Mouse (Mus musculus) forebrain, embryonic 15.5 days (tissue): ENCODE results near the gene Safb2. TPM values are rescaled to one million over a fixed set of nuclear protein-coding genes. Genes with fewer than 3 reads are reported as not detected.

ENCODE experiments used
- ATAC-seq: fragments of 200-750 bp; cut with Nextera tagmentation; replicated peaks from 2 replicates; pipeline ENCODE4 v1.8.0; 2017; ENCODE audit warnings: mild to moderate bottlenecking, moderate TSS enrichment, moderate library complexity
- H3K27ac ChIP-seq: fragments of 300-500 bp; sonication (generic); replicated peaks from 2 replicates; pipeline ENCODE4 v1.5.1; 2015; ENCODE audit warnings: mild to moderate bottlenecking, inconsistent platforms
- H3K27me3 ChIP-seq: fragments of 300-500 bp; sonication (generic); 2 replicates; pipeline ENCODE4 v1.6.1; 2015; ENCODE audit warnings: inconsistent platforms
- H3K36me3 ChIP-seq: fragments of 300-500 bp; sonication (generic); 2 replicates; pipeline ENCODE4 v1.6.1; 2015; ENCODE audit warnings: mild to moderate bottlenecking, inconsistent platforms
- H3K4me1 ChIP-seq: fragments of 300-500 bp; sonication (generic); 2 replicates; pipeline ENCODE4 v1.6.1; 2015; ENCODE audit warnings: inconsistent platforms
- H3K4me2 ChIP-seq: fragments of 300-500 bp; sonication (generic); replicated peaks from 2 replicates; pipeline ENCODE4 v1.6.1; 2015; ENCODE audit warnings: mild to moderate bottlenecking, inconsistent platforms
- H3K4me3 ChIP-seq: fragments of 300-500 bp; sonication (generic); 2 replicates; pipeline ENCODE4 v1.5.1; 2015; ENCODE audit warnings: mild to moderate bottlenecking, inconsistent platforms
- H3K9ac ChIP-seq: fragments of 300-500 bp; sonication (generic); replicated peaks from 2 replicates; pipeline ENCODE4 v1.6.1; 2015; ENCODE audit warnings: mild to moderate bottlenecking, inconsistent platforms
- H3K9me3 ChIP-seq: fragments of 300-500 bp; sonication (generic); 2 replicates; pipeline ENCODE4 v1.6.1; 2016; ENCODE audit warnings: inconsistent platforms
- WGBS: fragments of 180-500 bp; shearing (Covaris S2); methylation state at CpG from one replicate; pipeline ENCODE4 v1.1.7; 2015; ENCODE audit warnings: mixed read lengths; 5-methylcytosine and 5-hydroxymethylcytosine counted together
- polyA plus RNA-seq: library from polyadenylated mRNA; unstranded; fragments of >200 nt; fragmentation: Nextera tagmentation; extraction: Ambion mirVana; gene quantifications from 2 replicates; pipeline ENCODE4 v1.2.1, GENCODE M21; 2015

Gene Safb2
- polyA plus RNA-seq, 1 experiment from 2014 or later: 76.1 TPM

- no peak overlapping the region for H3K4me3 ChIP-seq
- H3K27me3 ChIP-seq: no peaks in the 10 kb centered on the region
- H3K36me3 ChIP-seq: no peaks in the 10 kb centered on the region
- H3K27ac ChIP-seq: peak overlapping the region; percentile 97
- peaks cover 53% of the 10 kb centered on the region for H3K4me1 ChIP-seq
- WGBS: 74% methylated on average over 12 of the region's 12 CpGs
- no peaks in the 10 kb centered on the region for H3K9me3 ChIP-seq
- H3K9ac ChIP-seq: no peak overlapping the region
- ATAC-seq: no peak
- H3K4me2 ChIP-seq: no peak overlapping the region
Measured at GRCm38 (mm10) chr17:56550784-56551475, 33.5 kb downstream of the Safb2 start.

GRCm38 (mm10) chr17:56548605-56549105, 35.7 kb downstream of the Safb2 start:
- WGBS: 16% methylated on average over 4 of the region's 4 CpGs

GRCm38 (mm10) chr17:56547846-56548604, 36.4 kb downstream of the Safb2 start:
- Histone ChIP-seq H3K4me3 (no peak overlapping the region), H3K9ac (no peak overlapping the region), H3K27me3 (no peaks in the 10 kb centered on the region), H3K4me1 (peaks cover 53% of the 10 kb centered on the region), H3K36me3 (no peaks in the 10 kb centered on the region), H3K27ac (peak overlapping the region; percentile 74; the same call in 1 of the 2 replicates), H3K4me2 (no peak overlapping the region), H3K9me3 (no peaks in the 10 kb centered on the region)
- ATAC-seq: no peak
- WGBS: 69% methylated on average over 9 of the region's 9 CpGs

More at GRCm38 (mm10) chr17:56548605-56549105, 35.7 kb downstream of the Safb2 start:
- H3K9ac ChIP-seq: no peak overlapping the region
- H3K4me1 ChIP-seq: peaks cover 53% of the 10 kb centered on the region
- no peaks in the 10 kb centered on the region for H3K36me3 ChIP-seq
- ATAC-seq: no peak
- H3K27ac ChIP-seq: peak overlapping the region; percentile 64; the same call in 1 of the 2 replicates
- no peak overlapping the region for H3K4me2 ChIP-seq
- no peaks in the 10 kb centered on the region for H3K27me3 ChIP-seq
- no peak overlapping the region for H3K4me3 ChIP-seq
- no peaks in the 10 kb centered on the region for H3K9me3 ChIP-seq

GRCm38 (mm10) chr17:56547116-56547845, 37.1 kb downstream of the Safb2 start:
- no peaks in the 10 kb centered on the region for H3K27me3 ChIP-seq
- no peak overlapping the region for H3K4me3 ChIP-seq
- ATAC-seq: no peak
- H3K27ac ChIP-seq: peak overlapping the region; percentile 74
- 47% methylated on average over 17 of the region's 17 CpGs for WGBS
- H3K9me3 ChIP-seq: no peaks in the 10 kb centered on the region
- no peak overlapping the region for H3K4me2 ChIP-seq
- H3K36me3 ChIP-seq: no peaks in the 10 kb centered on the region
- H3K4me1 ChIP-seq: peaks cover 49% of the 10 kb centered on the region
- 0 out of 2 replicates have a peak overlapping the region, but pooled peaks have one; percentile 13 for H3K9ac ChIP-seq

GRCm38 (mm10) chr17:56546576-56546975, 37.8 kb downstream of the Safb2 start:
- Histone ChIP-seq H3K4me2 (no peak overlapping the region), H3K9ac (no peak overlapping the region), H3K27me3 (no peaks in the 10 kb centered on the region), H3K4me3 (no peak overlapping the region), H3K36me3 (no peaks in the 10 kb centered on the region), H3K27ac (peak overlapping the region; percentile 74), H3K4me1 (peaks cover 42% of the 10 kb centered on the region), H3K9me3 (no peaks in the 10 kb centered on the region)
- no peak for ATAC-seq
- 78% methylated on average over 5 of the region's 5 CpGs for WGBS

- Histone ChIP-seq H3K9me3 (no peaks in the 10 kb centered on the region), H3K4me2 (no peak overlapping the region), H3K4me3 (no peak overlapping the region), H3K27me3 (no peaks in the 10 kb centered on the region), H3K9ac (no peak overlapping the region), H3K27ac (0 out of 2 replicates have a peak overlapping the region, but pooled peaks have one; percentile 74), H3K36me3 (no peaks in the 10 kb centered on the region), H3K4me1 (peaks cover 36% of the 10 kb centered on the region)
- no peak for ATAC-seq
- WGBS: 88% methylated on average over 1 of the region's 1 CpGs
Measured at GRCm38 (mm10) chr17:56545945-56546344, 38.4 kb downstream of the Safb2 start.

GRCm38 (mm10) chr17:56544699-56545387, 39.5 kb downstream of the Safb2 start:
- H3K36me3 ChIP-seq: no peaks in the 10 kb centered on the region
- H3K27me3 ChIP-seq: no peaks in the 10 kb centered on the region
- no peak overlapping the region for H3K9ac ChIP-seq
- H3K4me1 ChIP-seq: peaks cover 29% of the 10 kb centered on the region
- no peak for ATAC-seq
- H3K4me2 ChIP-seq: no peak overlapping the region
- 76% methylated on average over 7 of the region's 7 CpGs for WGBS
- H3K9me3 ChIP-seq: no peaks in the 10 kb centered on the region
- no peak overlapping the region for H3K4me3 ChIP-seq
- H3K27ac ChIP-seq: no peak overlapping the region

- no peaks in the 10 kb centered on the region for H3K27me3 ChIP-seq
- no peaks in the 10 kb centered on the region for H3K9me3 ChIP-seq
- peaks cover 21% of the 10 kb centered on the region for H3K4me1 ChIP-seq
- no peak for ATAC-seq
- H3K27ac ChIP-seq: no peak overlapping the region
- H3K9ac ChIP-seq: no peak overlapping the region
- no peak overlapping the region for H3K4me3 ChIP-seq
- no peaks in the 10 kb centered on the region for H3K36me3 ChIP-seq
- H3K4me2 ChIP-seq: no peak overlapping the region
- 83% methylated on average over 3 of the region's 3 CpGs for WGBS
Measured at GRCm38 (mm10) chr17:56543684-56544224, 40.6 kb downstream of the Safb2 start.

- H3K4me1 ChIP-seq: peaks cover 21% of the 10 kb centered on the region
Measured at GRCm38 (mm10) chr17:56542736-56543135, 41.6 kb downstream of the Safb2 start.

GRCm38 (mm10) chr17:56540562-56540975, 43.8 kb downstream of the Safb2 start:
- no peak overlapping the region for H3K9ac ChIP-seq
- H3K4me1 ChIP-seq: peaks cover 31% of the 10 kb centered on the region
- no peaks in the 10 kb centered on the region for H3K9me3 ChIP-seq
- no peak for ATAC-seq
- H3K27me3 ChIP-seq: no peaks in the 10 kb centered on the region
- no peak overlapping the region for H3K4me3 ChIP-seq
- no peak overlapping the region for H3K4me2 ChIP-seq
- H3K36me3 ChIP-seq: no peaks in the 10 kb centered on the region
- no peak overlapping the region for H3K27ac ChIP-seq
- 57% methylated on average over 6 of the region's 6 CpGs for WGBS

More at GRCm38 (mm10) chr17:56542736-56543135, 41.6 kb downstream of the Safb2 start:
- H3K4me2 ChIP-seq: no peak overlapping the region
- no peaks in the 10 kb centered on the region for H3K9me3 ChIP-seq
- H3K4me3 ChIP-seq: no peak overlapping the region
- H3K27me3 ChIP-seq: no peaks in the 10 kb centered on the region
- H3K36me3 ChIP-seq: no peaks in the 10 kb centered on the region
- peak overlapping the region; percentile 44 for H3K27ac ChIP-seq
- ATAC-seq: no peak; the same call in 1 of the 2 replicates
- no peak overlapping the region for H3K9ac ChIP-seq
- WGBS: 13% methylated on average over 8 of the region's 8 CpGs

GRCm38 (mm10) chr17:56537912-56538311, 46.5 kb downstream of the Safb2 start:
- Histone ChIP-seq H3K9ac (no peak overlapping the region), H3K27ac (peak overlapping the region; percentile 90), H3K4me3 (no peak overlapping the region), H3K27me3 (no peaks in the 10 kb centered on the region), H3K9me3 (no peaks in the 10 kb centered on the region), H3K4me2 (no peak overlapping the region), H3K36me3 (no peaks in the 10 kb centered on the region), H3K4me1 (peaks cover 35% of the 10 kb centered on the region)
- ATAC-seq: peak; percentile 36
- WGBS: 8% methylated on average over 8 of the region's 8 CpGs
